Mouse (Mus musculus) forebrain, embryonic 11.5 days (tissue): ENCODE results near the gene Pou2f2. TPM values are rescaled to one million over a fixed set of nuclear protein-coding genes. Genes with fewer than 3 reads are reported as not detected.
A peak's percentile ranks its signal among the peaks of the same experiment; 100 is the strongest.

Source experiments
- ATAC-seq: fragments of 200-750 bp; cut with Nextera tagmentation; replicated peaks from 2 replicates; pipeline ENCODE4 v1.8.0; 2017; ENCODE audit warnings: moderate TSS enrichment; ENCODE audit not compliant: low FRiP score
- DNase-seq: peaks from one replicate; pipeline ENCODE4 v3.0.0-alpha.2; 2017; ENCODE audit warnings: low spot score
- H3K27ac ChIP-seq: fragments of 300-500 bp; sonication (generic); 2 replicates; pipeline ENCODE4 v1.5.1; 2014; ENCODE audit warnings: low read depth, low read length
- H3K27me3 ChIP-seq: fragments of 300-500 bp; sonication (generic); 2 replicates; pipeline ENCODE4 v1.6.1; 2014; ENCODE audit warnings: mild to moderate bottlenecking, low read length, mixed read lengths; ENCODE audit not compliant: control insufficient read depth, insufficient read depth
- H3K36me3 ChIP-seq: fragments of 300-500 bp; sonication (generic); 2 replicates; pipeline ENCODE4 v1.6.1; 2014; ENCODE audit warnings: mild to moderate bottlenecking, low read length, moderate library complexity, mixed read lengths; ENCODE audit not compliant: control insufficient read depth, insufficient read depth
- H3K4me1 ChIP-seq: fragments of 300-500 bp; sonication (generic); replicated peaks from 2 replicates; pipeline ENCODE4 v1.6.1; 2014; ENCODE audit warnings: low read length, mixed read lengths; ENCODE audit not compliant: control insufficient read depth, insufficient read depth
- H3K4me2 ChIP-seq: fragments of 300-500 bp; sonication (generic); 2 replicates; pipeline ENCODE4 v1.6.1; 2014; ENCODE audit warnings: low read depth, mild to moderate bottlenecking, low read length, moderate library complexity, mixed read lengths; ENCODE audit not compliant: severe bottlenecking
- H3K4me3 ChIP-seq: fragments of 300-500 bp; sonication (generic); 2 replicates; pipeline ENCODE4 v1.5.1; 2014; ENCODE audit warnings: low read depth, low read length
- H3K9ac ChIP-seq: fragments of 300-500 bp; sonication (generic); 2 replicates; pipeline ENCODE4 v1.6.1; 2014; ENCODE audit warnings: low read length
- H3K9me3 ChIP-seq: fragments of 300-500 bp; sonication (generic); 2 replicates; pipeline ENCODE4 v1.6.1; 2016; ENCODE audit warnings: low read length, mixed read lengths; ENCODE audit not compliant: control insufficient read depth
- WGBS: fragments of 180-500 bp; shearing (Covaris S2); extraction: QIAGEN DNeasy Blood & Tissue Kit; methylation state at CpG from one replicate; pipeline ENCODE4 v1.1.7; 2014; 5-methylcytosine and 5-hydroxymethylcytosine counted together
- polyA plus RNA-seq: library from polyadenylated mRNA; unstranded; fragments of >200 nt; fragmentation: Nextera tagmentation; extraction: Ambion mirVana; gene quantifications from 2 replicates; pipeline ENCODE4 v1.2.1, GENCODE M21; 2014

The Pou2f2 gene
- polyA plus RNA-seq, 1 experiment from 2014 or later: 16.8 TPM

- H3K9me3 ChIP-seq: no peaks in the 10 kb centered on the region
- no peaks in the 10 kb centered on the region; the same call in 1 of the 2 replicates for H3K4me1 ChIP-seq
- no peak overlapping the region for H3K9ac ChIP-seq
- H3K27me3 ChIP-seq: peaks cover 39% of the 10 kb centered on the region
- peak overlapping the region; percentile 5; the same call in 1 of the 2 replicates for H3K4me3 ChIP-seq
- no peaks in the 10 kb centered on the region for H3K36me3 ChIP-seq
- H3K27ac ChIP-seq: no peak overlapping the region
- WGBS: 4% methylated on average over 21 of the region's 21 CpGs
- DNase-seq (no peak), ATAC-seq (no peak)
- H3K4me2 ChIP-seq: peak overlapping the region; percentile 26
Measured at GRCm38 (mm10) chr7:25181814-25182213, 2.3 kb upstream of the Pou2f2 start.

DNA sequence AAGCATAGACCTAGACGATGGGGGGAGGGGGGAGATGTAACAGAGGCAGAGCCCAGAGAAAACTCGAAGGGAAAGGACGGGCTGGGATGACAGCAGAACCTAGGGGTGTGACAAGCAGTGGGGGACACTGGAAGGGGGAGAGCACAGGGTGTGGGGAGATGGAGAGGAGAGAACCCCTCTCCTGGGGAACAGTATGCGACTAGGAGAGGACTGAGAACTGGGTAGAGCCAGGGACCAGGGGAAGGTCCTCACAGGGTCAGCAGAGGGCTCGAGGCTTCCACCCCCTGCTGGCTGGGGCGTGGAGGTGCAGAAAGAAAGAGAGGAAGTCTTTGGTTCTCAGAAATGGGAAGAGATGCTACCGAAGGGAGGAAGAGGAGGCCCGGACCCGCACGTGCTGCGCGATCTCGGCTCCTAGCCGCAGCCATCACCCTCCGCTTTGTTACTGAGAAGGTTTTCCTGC lies 1.8 kb upstream of the Pou2f2 start:
- H3K4me1 ChIP-seq: no peaks in the 10 kb centered on the region; the same call in 1 of the 2 replicates
- WGBS: 1% methylated on average over 15 of the region's 15 CpGs

GRCm38 (mm10) chr7:25180512-25180911 lies 986 bp upstream of the Pou2f2 start:
- ATAC-seq: no peak
- Histone ChIP-seq H3K9me3 (no peaks in the 10 kb centered on the region), H3K4me3 (no peak overlapping the region), H3K36me3 (no peaks in the 10 kb centered on the region), H3K9ac (no peak overlapping the region), H3K27ac (no peak overlapping the region), H3K4me2 (peak overlapping the region; percentile 79; the same call in 1 of the 2 replicates), H3K4me1 (no peaks in the 10 kb centered on the region; the same call in 1 of the 2 replicates), H3K27me3 (peaks cover 39% of the 10 kb centered on the region)
- WGBS: 2% methylated on average over 6 of the region's 6 CpGs
- no peak for DNase-seq

More for the DNA sequence above, 1.8 kb upstream of the Pou2f2 start:
- peak; percentile 70 for DNase-seq
- no peaks in the 10 kb centered on the region for H3K9me3 ChIP-seq
- no peaks in the 10 kb centered on the region for H3K36me3 ChIP-seq
- H3K27ac ChIP-seq: no peak overlapping the region
- no peak overlapping the region for H3K9ac ChIP-seq
- peak overlapping the region; percentile 5; the same call in 1 of the 2 replicates for H3K4me3 ChIP-seq
- ATAC-seq: no peak
- peaks cover 39% of the 10 kb centered on the region for H3K27me3 ChIP-seq
- H3K4me2 ChIP-seq: peak overlapping the region; percentile 26

DNA sequence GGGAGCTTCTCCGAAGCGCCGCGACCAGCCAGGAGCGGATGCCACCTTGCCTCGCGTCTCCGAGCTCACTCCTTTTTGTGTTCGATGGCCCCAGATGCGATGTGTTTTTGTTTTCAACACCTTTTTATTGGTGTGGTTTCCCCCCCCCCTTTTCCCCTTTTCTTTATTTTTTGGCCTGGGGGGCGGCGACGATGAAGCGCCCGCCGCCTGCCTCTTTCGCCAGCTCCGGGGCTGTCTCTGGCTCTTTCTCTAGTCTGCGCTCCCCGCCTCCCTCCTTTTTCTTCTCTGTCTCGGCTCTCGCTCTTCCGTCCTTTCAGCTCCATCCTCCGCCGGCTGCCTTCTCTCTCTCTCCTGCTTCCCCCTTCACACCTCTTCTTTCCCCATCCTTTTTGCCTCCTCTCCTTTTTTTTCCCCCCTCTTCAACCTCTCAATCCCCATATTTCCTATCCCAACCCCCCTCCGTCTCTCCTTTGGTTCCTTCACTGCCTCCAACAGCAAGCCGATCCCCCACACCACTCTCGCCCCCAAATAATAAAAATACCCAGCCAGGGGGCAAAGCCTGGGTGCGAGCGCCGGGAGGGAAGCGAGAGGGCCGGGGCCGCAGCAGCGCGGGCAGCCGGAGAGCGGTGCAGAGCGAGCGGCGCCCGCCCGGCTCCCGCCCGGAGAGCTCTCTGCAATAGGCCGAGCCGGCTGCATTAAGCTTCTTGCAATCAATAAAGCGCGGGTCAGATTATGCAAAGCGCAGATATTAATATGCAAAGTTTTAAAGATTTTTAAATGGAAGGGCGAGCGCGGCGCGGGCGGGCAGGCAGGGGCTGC lies 530 bp downstream of the Pou2f2 start:
- DNase-seq (peak; percentile 78), ATAC-seq (peak; percentile 80)
- peak overlapping the region; percentile 53 for H3K4me3 ChIP-seq
- peak overlapping the region; percentile 73 for H3K9ac ChIP-seq
- no peaks in the 10 kb centered on the region for H3K9me3 ChIP-seq
- peak overlapping the region; percentile 79 for H3K4me2 ChIP-seq
- H3K4me1 ChIP-seq: no peaks in the 10 kb centered on the region; the same call in 1 of the 2 replicates
- H3K36me3 ChIP-seq: no peaks in the 10 kb centered on the region
- peak overlapping the region; percentile 92 for H3K27ac ChIP-seq
- under 1% methylated on average over 50 of the region's 56 CpGs for WGBS
- H3K27me3 ChIP-seq: peaks cover 39% of the 10 kb centered on the region

GRCm38 (mm10) chr7:25178317-25178716 lies 1.2 kb downstream of the Pou2f2 start:
- 0% methylated on average over 17 of the region's 17 CpGs for WGBS
- peak overlapping the region; percentile 53 for H3K4me3 ChIP-seq
- H3K4me2 ChIP-seq: peak overlapping the region; percentile 79
- peak overlapping the region; percentile 92; the same call in 1 of the 2 replicates for H3K27ac ChIP-seq
- peaks cover 39% of the 10 kb centered on the region for H3K27me3 ChIP-seq
- H3K9ac ChIP-seq: peak overlapping the region; percentile 73
- ATAC-seq: no peak
- H3K9me3 ChIP-seq: no peaks in the 10 kb centered on the region
- no peak for DNase-seq
- no peaks in the 10 kb centered on the region for H3K36me3 ChIP-seq
- H3K4me1 ChIP-seq: peaks cover 1% of the 10 kb centered on the region; the same call in 1 of the 2 replicates

- H3K4me3 ChIP-seq: no peak overlapping the region
- DNase-seq (peak; percentile 60), ATAC-seq (no peak; the same call in 1 of the 2 replicates)
- no peak overlapping the region for H3K4me2 ChIP-seq
- no peak overlapping the region for H3K9ac ChIP-seq
- 52% methylated on average over 11 of the region's 11 CpGs for WGBS
- no peaks in the 10 kb centered on the region for H3K9me3 ChIP-seq
- no peaks in the 10 kb centered on the region for H3K36me3 ChIP-seq
- 0 out of 2 replicates have a peak overlapping the region, but pooled peaks have one; percentile 4 for H3K27ac ChIP-seq
- peaks cover 4% of the 10 kb centered on the region; the same call in 1 of the 2 replicates for H3K4me1 ChIP-seq
- H3K27me3 ChIP-seq: peaks cover 12% of the 10 kb centered on the region; the same call in 1 of the 2 replicates
Measured at GRCm38 (mm10) chr7:25174343-25174742, 5.2 kb downstream of the Pou2f2 start.

- Histone ChIP-seq H3K27me3 (peaks cover 6% of the 10 kb centered on the region; the same call in 1 of the 2 replicates), H3K4me1 (peaks cover 4% of the 10 kb centered on the region; the same call in 1 of the 2 replicates), H3K36me3 (no peaks in the 10 kb centered on the region), H3K4me2 (no peak overlapping the region), H3K9me3 (no peaks in the 10 kb centered on the region), H3K27ac (no peak overlapping the region), H3K9ac (no peak overlapping the region), H3K4me3 (no peak overlapping the region)
- ATAC-seq (no peak), DNase-seq (no peak)
- WGBS: 59% methylated on average over 5 of the region's 5 CpGs
Measured at GRCm38 (mm10) chr7:25172669-25173068, 6.9 kb downstream of the Pou2f2 start.

DNA sequence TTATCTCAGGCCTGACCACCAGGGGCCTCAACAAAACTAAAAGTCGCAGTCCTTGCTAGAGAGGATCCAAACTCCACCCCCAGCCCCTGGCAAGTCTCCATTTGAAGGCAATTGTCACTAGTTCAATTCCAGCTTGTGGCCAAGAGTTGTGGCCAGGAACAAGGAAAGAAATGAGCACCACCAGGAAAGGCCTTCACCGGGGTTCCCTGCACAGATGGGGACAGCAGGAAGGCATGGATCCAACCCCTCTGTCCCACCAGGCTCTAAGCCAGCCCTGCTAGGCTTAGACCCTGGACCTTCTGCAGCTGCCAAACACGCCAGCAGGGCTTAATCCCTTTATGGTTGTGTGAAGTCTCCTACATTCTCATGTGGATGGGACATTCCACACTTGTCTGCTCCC lies 8.9 kb downstream of the Pou2f2 start:
- no peak overlapping the region for H3K4me3 ChIP-seq
- no peak for DNase-seq
- H3K9ac ChIP-seq: no peak overlapping the region
- H3K4me2 ChIP-seq: no peak overlapping the region
- WGBS: 43% methylated on average over 3 of the region's 3 CpGs
- ATAC-seq: no peak
- no peaks in the 10 kb centered on the region for H3K9me3 ChIP-seq
- no peak overlapping the region for H3K27ac ChIP-seq
- H3K27me3 ChIP-seq: no peaks in the 10 kb centered on the region
- peaks cover 4% of the 10 kb centered on the region; the same call in 1 of the 2 replicates for H3K4me1 ChIP-seq
- H3K36me3 ChIP-seq: no peaks in the 10 kb centered on the region
